Mouse (Mus musculus) WW6 (cell line): ENCODE data around the gene Sumo3.
A peak's percentile ranks its signal among the peaks of the same experiment; 100 is the strongest.

Experiments used
- DNase-seq: peaks from one replicate; pipeline ENCODE4 v3.0.0-alpha.2; 2013; ENCODE audit warnings: low read depth, low spot score

Gene Sumo3

DNA sequence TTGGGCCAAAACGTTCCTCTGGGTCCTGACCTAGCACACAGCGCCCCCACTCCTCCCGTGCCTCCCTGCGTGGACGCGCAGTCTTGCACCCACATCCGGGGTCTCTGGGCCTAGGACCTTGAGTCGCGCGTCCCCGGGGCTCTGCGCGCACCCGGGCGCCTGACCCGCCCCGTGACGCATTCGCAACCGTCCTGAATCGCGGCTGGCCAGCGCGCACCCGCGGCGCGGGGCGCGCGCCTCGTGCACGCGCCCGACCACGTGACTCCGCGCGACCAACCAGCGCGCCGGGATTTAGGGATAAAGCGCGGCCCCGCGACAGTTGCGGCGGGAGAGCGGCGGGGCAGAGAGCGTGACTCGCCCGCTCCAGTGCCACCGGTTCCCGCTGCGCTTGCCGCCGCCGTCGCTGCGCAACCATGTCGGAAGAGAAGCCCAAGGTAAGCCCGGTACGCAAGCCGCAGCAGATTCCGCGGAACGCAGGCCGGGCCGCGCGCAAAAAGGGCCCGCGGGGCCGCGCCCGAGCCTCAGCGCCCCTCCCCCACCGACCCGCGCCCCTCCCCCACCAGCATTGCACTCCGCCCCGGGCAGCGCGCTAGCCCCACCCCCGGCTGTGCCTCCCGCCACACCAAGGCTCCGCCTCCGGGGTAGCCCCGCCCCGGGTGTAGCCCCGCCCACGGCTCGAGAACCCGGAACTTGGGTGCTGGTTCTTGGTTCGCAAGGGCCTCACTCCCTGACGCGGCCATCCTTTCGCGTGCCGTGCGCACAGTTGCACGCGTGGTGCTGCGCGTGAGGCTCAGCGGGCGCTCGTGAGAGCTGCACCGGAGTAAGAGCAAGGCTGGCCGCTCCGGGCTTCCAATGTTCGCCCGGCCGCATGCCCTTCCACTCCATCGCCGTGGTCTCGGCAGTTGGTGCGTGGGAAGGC lies at the start of gene Sumo3, which contains the start of gene Gm49325:
Sumo3 (plus strand) TSS at position 190 of the 919 bp plus-strand sequence.
Gm49325 (plus strand) TSS at position 290 of the 919 bp plus-strand sequence.
- peak; percentile 73 for DNase-seq

DNA sequence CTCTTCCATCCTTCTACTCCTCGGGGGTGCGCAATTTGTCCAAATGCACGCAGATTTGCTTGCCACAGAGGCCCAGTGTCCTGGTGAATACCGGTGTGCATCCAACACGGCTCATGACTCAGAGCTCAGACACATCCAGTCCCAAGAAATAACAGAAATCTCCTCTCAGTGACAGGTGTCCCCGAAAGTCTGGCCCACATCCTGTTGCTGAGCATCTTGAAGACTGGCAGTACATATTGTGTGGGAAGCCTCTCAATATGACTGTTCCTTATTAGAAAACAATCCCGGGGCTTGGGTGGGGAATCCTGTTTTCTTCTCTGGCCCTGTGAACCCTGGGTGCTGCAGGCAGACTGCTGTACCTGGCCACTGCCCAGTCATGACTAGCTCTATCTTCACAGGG lies 49.3 kb upstream of the Sumo3 start:
- no peak for DNase-seq

DNA sequence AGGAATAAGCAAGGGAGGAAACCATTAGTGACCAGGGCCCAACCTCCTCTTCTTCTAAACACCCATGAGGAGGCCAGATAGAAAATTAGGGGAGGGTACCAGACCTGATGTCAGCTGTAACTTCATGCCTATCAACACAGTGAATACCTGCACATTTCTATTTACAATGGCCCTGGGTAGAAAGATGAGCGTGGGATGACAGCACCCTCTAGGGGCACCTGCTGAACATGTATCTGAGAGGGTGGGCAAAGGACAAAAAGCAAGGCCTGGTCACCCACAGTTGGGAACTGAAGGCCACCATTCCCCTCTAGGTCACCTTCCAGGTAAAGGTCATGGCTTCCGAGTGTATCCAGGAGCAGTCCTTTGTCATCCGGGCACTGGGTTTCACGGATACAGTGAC lies 48.3 kb upstream of the Sumo3 start:
- no peak for DNase-seq

DNA sequence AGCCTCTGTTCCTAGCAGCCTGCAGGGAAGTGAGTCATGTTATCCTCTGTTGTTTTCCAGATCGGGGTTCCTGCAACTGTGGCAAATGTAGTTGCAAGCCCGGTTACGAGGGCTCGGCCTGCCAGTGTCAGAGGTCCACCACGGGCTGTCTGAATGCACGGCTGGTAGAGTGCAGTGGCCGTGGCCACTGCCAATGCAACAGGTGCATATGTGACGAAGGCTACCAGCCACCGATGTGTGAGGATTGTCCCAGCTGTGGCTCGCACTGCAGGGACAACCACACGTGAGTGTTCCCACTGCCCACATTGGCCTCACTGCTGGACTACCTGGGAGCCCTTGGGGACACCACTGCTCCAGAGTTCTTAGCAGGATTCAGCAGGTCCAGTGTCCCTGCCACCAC lies 45.8 kb upstream of the Sumo3 start:
- no peak for DNase-seq

DNA sequence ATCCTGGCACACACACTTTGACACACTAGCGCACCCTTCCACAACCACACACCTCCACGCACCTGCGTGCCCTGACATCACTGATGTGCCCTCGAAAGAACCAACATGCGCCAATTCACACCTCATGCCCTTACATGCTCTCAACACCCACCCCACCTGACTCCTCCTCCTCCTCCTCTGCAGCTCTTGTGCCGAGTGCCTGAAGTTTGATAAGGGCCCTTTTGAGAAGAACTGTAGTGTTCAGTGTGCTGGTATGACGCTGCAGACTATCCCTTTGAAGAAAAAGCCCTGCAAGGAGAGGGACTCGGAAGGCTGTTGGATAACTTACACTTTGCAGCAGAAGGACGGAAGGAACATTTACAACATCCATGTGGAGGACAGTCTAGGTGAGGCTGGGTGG lies 45.1 kb upstream of the Sumo3 start:
- DNase-seq: no peak

DNA sequence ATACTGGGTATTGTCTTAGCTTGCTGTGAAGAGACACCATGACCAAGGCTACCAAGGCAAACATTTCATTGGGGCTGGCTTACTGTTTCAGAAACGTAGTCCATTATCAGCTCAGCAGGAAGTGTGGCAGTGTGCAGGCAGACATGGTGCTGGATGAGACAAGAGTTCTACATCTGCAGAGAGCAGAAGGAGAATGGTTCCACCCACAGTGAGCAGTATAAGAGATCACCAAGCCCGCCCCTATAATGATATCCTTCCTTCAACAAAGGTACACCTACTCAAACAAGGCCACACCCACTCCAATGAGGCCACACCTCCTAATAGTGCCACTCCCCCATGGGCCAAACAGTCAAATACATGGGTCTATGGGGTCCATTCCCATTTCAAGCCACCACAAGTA lies 44.4 kb upstream of the Sumo3 start:
- DNase-seq: no peak

DNA sequence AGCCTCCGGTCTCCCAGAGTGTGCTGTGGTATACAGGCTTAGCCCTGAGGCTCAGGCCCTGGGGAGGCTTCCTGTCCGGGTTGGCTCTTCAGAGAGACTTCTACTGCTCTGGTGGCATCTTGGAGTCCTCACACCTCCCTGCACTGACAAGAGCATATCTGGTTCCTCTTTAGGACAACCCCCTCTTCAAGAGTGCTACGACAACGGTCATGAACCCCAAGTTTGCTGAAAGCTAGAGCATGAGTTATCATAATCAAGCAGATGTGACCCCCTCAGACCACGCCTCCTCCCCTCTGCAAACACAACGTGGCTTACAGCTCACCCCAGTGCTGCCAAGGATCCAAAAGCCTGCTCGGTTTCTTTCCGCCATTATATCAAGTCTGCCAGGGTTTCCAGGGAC lies 40.9 kb upstream of the Sumo3 start:
- no peak for DNase-seq

DNA sequence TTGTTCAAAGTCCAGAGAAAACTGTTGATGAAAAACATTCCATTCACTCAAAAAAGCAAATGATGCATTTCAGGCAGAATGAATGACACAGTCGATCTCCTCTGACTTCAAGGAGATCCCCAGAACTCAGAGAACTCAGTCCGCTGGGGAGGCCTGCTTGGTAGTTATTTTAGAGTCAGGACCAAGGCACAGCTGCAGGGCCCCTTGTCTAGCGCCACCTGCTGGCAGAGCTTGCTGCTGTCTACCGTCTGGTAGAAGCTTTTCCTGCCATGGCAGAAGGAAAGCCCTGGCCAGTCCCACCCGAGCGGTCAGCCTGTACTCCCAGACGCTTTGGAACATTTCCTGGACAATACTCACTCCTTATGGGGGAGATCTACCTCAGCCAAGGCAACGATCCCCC lies 39.2 kb upstream of the Sumo3 start:
- peak; percentile 56 for DNase-seq

DNA sequence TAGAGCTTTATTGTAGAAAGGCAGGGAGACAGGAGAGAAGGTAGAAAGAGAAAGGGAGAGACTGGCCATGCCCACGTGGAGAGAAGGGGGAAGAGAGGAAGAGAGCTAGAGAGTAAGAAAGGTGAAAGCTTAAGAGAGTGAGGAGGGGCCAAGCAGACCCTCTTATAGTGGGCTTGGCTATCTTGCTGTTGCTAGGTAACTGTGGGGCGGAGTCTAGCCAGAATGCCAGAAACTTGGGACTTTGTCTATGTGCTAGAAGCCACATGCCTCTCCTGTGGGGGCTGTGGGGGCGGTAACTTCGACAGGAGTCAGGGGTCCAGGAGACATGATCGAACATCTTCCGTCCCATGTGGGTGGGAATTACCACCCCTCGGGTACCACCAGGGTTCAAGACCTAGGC lies 36.4 kb upstream of the Sumo3 start:
- DNase-seq: no peak

DNA sequence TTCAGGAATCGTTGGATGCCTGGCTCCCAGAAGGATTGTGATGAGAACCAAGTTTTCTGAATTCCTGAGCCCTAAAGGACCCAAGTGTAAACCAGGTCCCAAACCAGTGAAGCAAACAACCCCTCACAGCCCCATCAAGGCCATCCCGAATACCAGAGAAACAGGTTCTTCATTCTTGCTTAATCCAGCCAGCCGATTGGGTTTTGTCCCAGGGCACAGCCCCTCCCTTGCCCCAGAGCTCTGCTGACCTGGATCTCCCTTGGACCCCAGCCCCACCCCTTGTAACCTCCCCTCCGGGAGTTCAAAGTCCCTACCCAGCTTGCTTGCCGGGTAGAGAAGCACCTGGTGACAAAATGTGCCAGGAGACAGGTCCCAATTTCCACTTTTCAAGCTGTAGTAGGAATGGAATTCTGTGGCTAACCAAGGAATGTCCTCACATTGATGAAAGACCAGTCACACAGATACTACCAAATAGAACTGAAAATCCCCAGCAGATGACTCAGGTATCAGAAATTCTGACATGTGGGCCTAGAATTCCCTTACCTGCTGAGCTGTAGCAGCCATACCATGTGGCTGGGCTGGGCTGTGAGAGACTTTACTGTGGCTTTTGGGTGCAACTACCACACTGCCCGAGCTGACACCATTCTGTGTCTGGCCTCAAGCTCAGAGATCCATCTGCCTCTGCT lies 35.8 kb upstream of the Sumo3 start:
- no peak for DNase-seq

DNA sequence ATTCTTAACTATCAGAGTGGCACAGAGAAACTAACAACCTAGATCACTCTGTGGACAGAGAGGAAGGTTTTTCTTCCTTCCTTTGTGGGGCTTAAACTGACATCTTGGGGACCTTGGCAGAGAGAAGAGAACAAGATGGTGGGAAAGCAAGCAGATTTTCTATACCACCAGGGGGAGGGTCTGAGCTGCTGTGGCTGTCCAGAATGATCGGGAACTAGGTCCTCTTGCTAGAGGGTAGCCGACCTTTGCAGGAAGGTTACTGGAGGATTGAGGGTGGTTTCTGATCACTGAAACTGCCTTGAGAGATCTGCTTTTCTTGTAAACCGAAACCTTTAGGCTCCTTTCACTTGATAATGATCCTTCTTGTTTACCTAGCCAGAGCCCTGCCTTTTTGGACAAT lies 33.7 kb upstream of the Sumo3 start:
- DNase-seq: no peak

DNA sequence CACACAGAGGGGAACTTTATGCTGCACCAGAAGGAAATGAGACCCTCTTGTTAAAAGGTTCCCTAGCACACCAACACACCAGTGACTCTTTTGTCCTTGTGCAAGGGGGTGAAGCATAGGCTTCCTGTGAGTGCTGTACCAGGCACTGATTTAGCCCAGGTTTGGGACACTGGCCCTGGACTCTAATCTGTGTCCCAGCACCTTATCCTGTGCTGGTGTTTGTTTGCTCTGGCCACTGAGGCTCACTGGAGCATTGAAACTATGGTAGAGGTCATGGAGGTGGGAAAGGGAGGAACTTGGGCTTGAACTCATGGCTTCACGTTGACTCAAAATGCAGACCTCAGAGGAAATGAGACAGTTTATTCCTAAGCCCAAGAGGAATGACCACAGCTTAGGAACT lies 32.7 kb upstream of the Sumo3 start:
- DNase-seq: no peak

DNA sequence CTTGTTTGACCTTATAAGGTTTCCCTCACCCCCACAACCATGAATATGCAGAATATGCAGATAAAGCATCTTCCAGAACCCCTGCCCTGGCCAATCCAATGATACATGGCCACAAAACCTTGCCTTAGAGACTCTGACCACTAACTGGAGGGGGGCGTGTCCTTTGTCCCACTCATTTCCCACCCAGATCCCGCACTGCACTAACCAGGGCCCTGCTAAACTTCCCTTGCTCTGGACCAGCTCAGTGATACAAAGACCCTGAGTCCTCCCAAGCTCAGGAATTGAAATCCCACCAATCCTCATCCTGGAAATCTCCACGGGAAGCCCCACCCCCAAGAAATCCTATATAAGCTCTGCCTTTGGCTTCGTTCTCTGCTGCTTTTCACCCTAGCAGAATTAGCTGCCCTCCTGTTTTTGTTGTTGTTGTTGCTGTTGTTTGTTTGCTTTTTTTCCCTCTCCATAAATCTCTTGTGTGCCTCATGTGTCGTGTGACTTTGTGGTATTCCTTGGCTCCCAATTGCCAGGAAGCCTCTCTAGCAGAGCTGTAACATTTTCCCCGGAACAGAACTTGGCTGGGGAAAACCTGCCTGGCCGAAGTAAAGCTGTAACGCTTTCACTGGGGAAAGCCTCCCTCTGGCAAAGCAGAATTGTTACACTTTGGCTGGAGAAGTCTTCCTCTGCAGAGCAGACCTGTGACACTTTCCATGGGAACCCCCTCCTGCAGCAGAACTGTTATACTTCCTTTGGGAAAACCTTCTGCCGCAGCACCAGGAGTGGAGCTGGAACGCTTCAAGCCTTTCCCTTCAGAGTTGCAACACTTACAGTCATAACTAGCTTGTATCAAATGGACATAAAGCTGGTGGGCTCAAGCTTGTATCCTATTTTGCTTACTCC lies 25.6 kb upstream of the Sumo3 start:
- no peak for DNase-seq

DNA sequence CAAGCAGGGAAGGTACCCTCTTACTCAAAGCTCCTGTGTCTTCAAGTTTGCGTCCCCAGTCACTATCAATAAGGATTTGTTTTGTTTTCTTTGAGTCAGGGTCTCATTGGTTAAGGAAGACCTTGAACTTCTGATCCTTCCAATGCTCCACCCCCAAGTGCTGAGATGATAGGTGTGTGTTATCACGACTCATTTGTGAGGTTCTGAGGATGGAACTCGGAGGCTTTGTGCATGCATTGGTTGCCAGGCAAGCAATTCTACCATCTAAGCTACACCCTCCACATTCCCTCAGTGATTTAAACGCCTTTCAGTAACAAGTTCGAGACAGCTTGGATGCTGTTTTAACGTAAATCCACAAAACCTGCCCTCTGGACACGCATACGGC lies 24.9 kb upstream of the Sumo3 start:
- no peak for DNase-seq

DNA sequence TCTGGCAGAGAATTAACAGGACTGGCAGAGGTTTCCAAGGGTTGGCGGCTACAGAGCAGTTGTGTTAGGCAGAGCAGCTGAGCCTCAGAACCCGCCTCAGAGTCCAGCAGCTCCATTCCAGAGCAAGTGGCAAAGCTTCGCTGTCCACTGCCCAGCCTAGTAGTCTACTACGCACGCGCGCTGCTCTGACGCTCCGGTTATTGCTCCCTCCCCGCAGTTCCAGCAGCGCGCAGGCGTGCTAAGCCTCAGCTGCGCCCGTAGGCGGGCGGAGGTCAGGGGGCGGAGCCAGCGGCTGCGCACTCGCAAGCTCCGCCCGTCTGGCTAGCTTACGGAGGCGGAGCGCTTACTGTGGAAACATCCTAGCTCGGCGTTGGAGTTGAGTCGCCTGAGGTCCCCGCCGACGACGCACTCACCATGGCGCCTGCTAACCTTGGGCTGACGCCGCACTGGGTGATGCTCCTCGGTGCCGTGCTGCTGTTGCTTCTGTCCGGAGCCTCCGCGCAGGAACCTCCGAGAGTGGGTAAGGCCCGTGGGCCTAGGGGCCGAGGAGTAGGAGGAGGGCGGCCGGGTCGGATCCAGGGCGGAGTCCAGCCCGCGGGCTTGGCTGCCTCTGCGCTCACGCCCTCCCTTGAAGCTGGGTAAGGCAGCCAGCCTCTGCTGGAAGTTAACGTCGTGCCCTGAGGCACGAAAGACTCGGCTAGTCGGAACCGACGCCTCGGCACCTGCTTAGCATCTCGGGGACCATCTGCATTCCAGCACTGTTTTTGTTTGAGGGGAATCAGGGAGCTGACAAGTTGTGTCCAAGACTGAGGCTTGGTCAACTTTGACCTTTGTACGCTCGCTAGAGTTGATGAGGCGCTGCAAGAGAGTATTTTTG lies 24.3 kb upstream of the Sumo3 start, which contains the start of gene Pttg1ip:
Pttg1ip (plus strand) TSS at position 313 of the 877 bp plus-strand sequence.
- DNase-seq: peak; percentile 91

DNA sequence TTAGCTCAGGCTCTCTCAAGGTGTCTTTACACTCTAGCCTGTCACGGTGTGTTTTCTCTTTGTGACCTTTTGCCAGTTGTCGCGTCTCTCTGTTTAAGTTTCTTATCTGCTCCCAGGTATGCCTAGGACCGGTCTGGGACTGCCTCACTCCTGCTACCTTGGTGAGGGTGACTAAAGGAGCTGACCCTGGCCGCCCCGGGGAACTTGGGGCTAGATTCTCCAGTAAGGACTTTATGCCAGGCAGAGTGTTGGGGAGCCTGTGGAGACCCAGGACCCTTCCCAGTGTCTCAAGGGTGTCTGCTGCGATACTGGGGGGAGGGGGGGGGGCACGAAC lies 23.6 kb upstream of the Sumo3 start:
- DNase-seq: no peak

DNA sequence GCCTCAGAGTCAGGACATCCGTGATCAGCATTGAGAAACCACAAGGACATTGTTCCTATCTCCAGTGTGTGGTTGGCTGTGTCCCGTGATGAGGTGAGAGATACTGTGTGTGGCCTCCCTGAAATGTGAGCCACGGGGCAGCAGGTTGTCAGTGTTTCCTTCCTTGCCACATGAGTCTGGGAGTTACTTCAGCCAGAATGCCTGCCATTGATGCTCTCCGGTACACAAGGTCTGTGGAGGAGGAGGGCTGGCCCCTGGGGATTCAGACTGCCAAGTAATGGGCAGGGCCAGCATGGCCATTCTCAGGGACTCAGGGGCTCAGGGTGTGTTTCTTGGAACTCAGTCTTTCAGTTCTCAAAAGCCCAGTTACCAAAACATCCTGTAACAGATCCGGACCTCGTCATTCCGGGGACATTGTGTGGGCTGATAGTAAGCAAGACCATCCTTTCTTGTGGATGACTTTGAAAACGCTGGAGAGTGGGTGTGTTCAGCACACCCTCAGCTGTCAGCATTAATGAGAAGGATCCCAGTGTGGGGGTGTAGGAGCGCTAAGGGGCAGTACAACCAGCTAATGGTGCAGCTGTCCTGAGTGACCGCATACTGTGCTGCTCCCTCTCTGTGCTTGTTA lies 22.0 kb upstream of the Sumo3 start:
- no peak for DNase-seq

DNA sequence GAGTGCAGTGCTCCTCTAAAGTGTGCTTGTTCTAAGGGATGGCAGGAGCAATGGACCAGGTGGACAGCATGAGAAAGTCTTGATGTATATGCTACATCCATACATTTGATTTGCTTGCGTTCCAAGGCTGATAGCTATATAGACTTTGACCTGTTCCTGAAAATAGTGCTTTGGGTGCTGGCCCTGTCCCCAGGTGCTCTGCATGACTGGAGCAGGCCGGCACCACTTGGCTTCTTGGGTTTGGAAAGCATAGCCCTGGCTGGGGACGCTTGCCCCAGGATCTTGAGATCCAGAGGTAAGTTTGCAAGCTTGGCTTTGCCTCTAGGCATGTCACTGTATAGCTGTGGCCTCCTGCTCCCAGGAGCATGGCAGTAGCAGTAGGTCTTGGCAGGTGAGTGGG lies 19.3 kb upstream of the Sumo3 start:
- DNase-seq: no peak

DNA sequence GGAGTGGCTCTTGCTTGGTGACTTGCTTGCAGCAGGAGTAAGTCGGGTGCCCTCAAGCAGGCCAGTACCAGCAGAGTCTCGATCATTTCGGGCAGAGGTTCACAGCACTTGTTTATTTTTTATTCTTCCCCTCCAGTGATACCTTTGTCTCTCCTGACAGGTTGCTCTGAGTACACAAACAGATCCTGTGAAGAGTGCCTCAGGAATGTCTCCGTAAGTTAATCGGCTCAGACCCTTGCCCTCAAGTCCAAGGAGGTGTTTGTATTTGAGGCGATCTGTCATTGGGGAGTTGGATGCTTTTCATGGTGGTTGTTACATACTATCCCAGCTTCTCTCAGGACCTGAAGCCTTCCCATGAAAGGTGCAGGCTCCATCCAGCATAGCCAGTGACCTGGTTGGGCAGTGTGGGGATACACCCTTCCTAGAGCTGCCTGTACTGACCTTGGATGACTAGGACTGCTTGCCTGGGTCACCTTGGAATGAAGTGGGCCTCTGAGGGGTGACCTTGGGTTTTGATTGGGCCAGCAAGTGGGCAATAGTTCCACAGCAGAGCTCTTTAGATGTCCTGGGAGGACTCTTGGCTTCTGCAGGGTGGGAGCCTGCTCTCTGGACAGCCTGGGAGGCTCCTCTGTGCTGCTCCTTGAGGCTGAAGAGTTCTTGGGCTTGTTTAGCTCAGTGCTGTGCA lies 18.7 kb upstream of the Sumo3 start:
- no peak for DNase-seq

DNA sequence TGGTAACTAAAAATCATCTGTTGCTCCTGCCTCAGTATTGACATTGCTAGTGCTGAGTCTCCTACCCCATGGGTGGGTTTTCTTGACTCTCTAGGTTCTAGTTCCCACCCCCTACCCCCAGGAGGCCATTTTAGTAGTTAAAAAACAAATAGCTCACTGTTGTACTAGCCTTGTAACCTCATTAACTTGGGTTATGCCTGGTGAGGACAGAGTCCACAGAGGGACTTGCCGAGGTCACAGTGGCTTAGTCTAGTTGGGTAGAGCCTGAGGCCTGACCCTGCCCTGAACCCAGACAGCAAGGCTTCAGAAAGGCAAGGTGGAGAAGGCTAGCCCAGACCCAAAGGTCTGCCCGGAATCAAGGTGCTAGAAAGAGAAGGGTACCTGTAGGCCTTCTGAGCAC lies 17.9 kb upstream of the Sumo3 start:
- no peak for DNase-seq
